Mouse (Mus musculus) heart, postnatal 0 days (tissue): Measurements from ENCODE around the gene 1700008O03Rik. TPM values are rescaled to one million over a fixed set of nuclear protein-coding genes. Genes with fewer than 3 reads are reported as not detected.

Experiments used
- ATAC-seq: fragments of 200-750 bp; cut with Nextera tagmentation; 2 replicates; pipeline ENCODE4 v1.8.0; 2017; ENCODE audit warnings: low read depth, moderate number of reproducible peaks, moderate library complexity; ENCODE audit not compliant: insufficient read depth
- DNase-seq: peaks from one replicate; pipeline ENCODE4 v3.0.0-alpha.2; 2016; ENCODE audit warnings: low spot score
- H3K27ac ChIP-seq: fragments of 300-500 bp; sonication (generic); 2 replicates; pipeline ENCODE4 v1.5.1; 2014; ENCODE audit warnings: low read depth, mild to moderate bottlenecking
- H3K27me3 ChIP-seq: fragments of 300-500 bp; sonication (generic); 2 replicates; pipeline ENCODE4 v1.6.1; 2014; ENCODE audit warnings: low read length, mixed read lengths; ENCODE audit not compliant: control insufficient read depth, insufficient read depth
- H3K36me3 ChIP-seq: fragments of 300-500 bp; sonication (generic); replicated peaks from 2 replicates; pipeline ENCODE4 v1.6.1; 2014; ENCODE audit warnings: low read length, mixed read lengths; ENCODE audit not compliant: control insufficient read depth, insufficient read depth
- H3K4me1 ChIP-seq: fragments of 300-500 bp; sonication (generic); 2 replicates; pipeline ENCODE4 v1.6.1; 2014; ENCODE audit warnings: antibody characterized with exemption; ENCODE audit not compliant: control insufficient read depth, insufficient read depth
- H3K4me2 ChIP-seq: fragments of 300-500 bp; sonication (generic); 2 replicates; pipeline ENCODE4 v1.6.1; 2014; ENCODE audit warnings: low read depth, mild to moderate bottlenecking, low read length, moderate library complexity
- H3K4me3 ChIP-seq: fragments of 300-500 bp; sonication (generic); 2 replicates; pipeline ENCODE4 v1.5.1; 2014; ENCODE audit warnings: low read depth, low read length
- H3K9ac ChIP-seq: fragments of 300-500 bp; sonication (generic); replicated peaks from 2 replicates; pipeline ENCODE4 v1.6.1; 2014; ENCODE audit warnings: low read depth, low read length, mixed read lengths
- H3K9me3 ChIP-seq: fragments of 300-500 bp; sonication (generic); replicated peaks from 2 replicates; pipeline ENCODE4 v1.6.1; 2016; ENCODE audit warnings: low read length; ENCODE audit not compliant: control insufficient read depth
- CTCF ChIP-seq: IDR thresholded peaks from 2 replicates; pipeline ENCODE4 v1.5.1; 2016; ENCODE audit warnings: antibody characterized with exemption, control low read depth, low read depth
- EP300 ChIP-seq: IDR thresholded peaks from 2 replicates; pipeline ENCODE4 v1.6.1; 2016; ENCODE audit warnings: antibody characterized with exemption, low read depth
- WGBS: fragments of 180-500 bp; shearing (Covaris S2); extraction: QIAGEN DNeasy Blood & Tissue Kit; methylation state at CpG from one replicate; pipeline ENCODE4 v1.1.7; 2014; 5-methylcytosine and 5-hydroxymethylcytosine counted together
- polyA plus RNA-seq: library from polyadenylated mRNA; unstranded; fragments of >200 nt; fragmentation: Nextera tagmentation; extraction: Ambion mirVana; gene quantifications from 2 replicates; pipeline ENCODE4 v1.2.1, GENCODE M21; 2015
- total RNA-seq: library from RNA; depleted of rRNA; stranded (reverse); fragments of >200 nt; gene quantifications from 2 replicates; pipeline ENCODE4 v1.2.3, GENCODE M21; 2014; ENCODE audit warnings: low replicate concordance; rRNA removed

The 1700008O03Rik gene
- total and polyA plus RNA-seq, 2 experiments from 2014 or later = 0.14 TPM; not detected in 1

DNA sequence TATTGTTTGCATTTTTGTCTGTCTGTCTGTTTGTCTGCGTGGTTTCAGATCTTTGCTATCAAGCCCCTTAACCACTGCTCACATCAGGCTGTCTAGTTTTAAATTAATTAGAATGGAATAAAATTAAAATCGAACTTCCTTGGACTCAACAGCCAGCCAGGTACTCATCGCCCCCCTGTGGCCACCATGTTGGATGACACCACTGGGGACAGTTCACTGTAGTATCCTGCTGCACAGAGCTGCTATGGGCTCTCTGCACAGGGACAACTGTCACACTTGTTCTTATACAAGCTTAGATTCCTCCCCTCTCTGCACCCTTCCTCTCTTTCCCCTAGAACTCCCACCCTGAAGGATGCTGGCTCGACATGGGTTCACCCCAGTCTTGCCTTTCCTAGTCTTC lies 67.7 kb downstream of the 1700008O03Rik start:
- H3K36me3 ChIP-seq = no peaks in the 10 kb centered on the region
- H3K27ac ChIP-seq = no peak overlapping the region
- H3K27me3 ChIP-seq = 0 out of 2 replicates have a peak, but pooled peaks cover 6% of the 10 kb centered on the region
- no peaks in the 10 kb centered on the region for H3K4me1 ChIP-seq
- no peak overlapping the region for H3K9ac ChIP-seq
- TF ChIP-seq CTCF (peak; percentile 48), EP300 (no peak)
- 37% methylated on average over 4 of the region's 4 CpGs for WGBS
- no peaks in the 10 kb centered on the region for H3K9me3 ChIP-seq
- H3K4me3 ChIP-seq = no peak overlapping the region
- ATAC-seq (no peak), DNase-seq (no peak)
- H3K4me2 ChIP-seq = no peak overlapping the region

GRCm38 (mm10) chr7:44312484-44312883 lies 73.1 kb downstream of the 1700008O03Rik start:
- 44% methylated on average over 16 of the region's 16 CpGs for WGBS
- DNase-seq (no peak), ATAC-seq (no peak)
- Histone ChIP-seq H3K4me2 (no peak overlapping the region), H3K27me3 (peaks cover 39% of the 10 kb centered on the region), H3K27ac (no peak overlapping the region), H3K36me3 (no peaks in the 10 kb centered on the region), H3K4me1 (peaks cover 14% of the 10 kb centered on the region), H3K4me3 (no peak overlapping the region), H3K9me3 (no peaks in the 10 kb centered on the region), H3K9ac (no peak overlapping the region)
- TF ChIP-seq EP300 = no peak
- no peak for TF ChIP-seq CTCF

- ATAC-seq = no peak
- TF ChIP-seq EP300 = no peak
- TF ChIP-seq CTCF = no peak
- DNase-seq = no peak
- Histone ChIP-seq H3K4me3 (no peak overlapping the region), H3K9me3 (no peaks in the 10 kb centered on the region), H3K4me1 (peaks cover 14% of the 10 kb centered on the region), H3K9ac (no peak overlapping the region), H3K27me3 (peaks cover 42% of the 10 kb centered on the region), H3K36me3 (no peaks in the 10 kb centered on the region), H3K4me2 (no peak overlapping the region), H3K27ac (no peak overlapping the region)
- WGBS = 13% methylated on average over 6 of the region's 6 CpGs
Measured at GRCm38 (mm10) chr7:44311713-44312304, 73.8 kb downstream of the 1700008O03Rik start.

- 2% methylated on average over 35 of the region's 38 CpGs for WGBS
- peaks cover 42% of the 10 kb centered on the region for H3K27me3 ChIP-seq
- no peaks in the 10 kb centered on the region for H3K9me3 ChIP-seq
- H3K9ac ChIP-seq = no peak overlapping the region
- no peak overlapping the region for H3K27ac ChIP-seq
- peaks cover 14% of the 10 kb centered on the region for H3K4me1 ChIP-seq
- H3K4me2 ChIP-seq = peak overlapping the region; percentile 85
- peak overlapping the region; percentile 39 for H3K4me3 ChIP-seq
- DNase-seq (no peak), ATAC-seq (peak; percentile 52)
- TF ChIP-seq EP300 (no peak), CTCF (no peak)
- no peaks in the 10 kb centered on the region for H3K36me3 ChIP-seq
Measured at GRCm38 (mm10) chr7:44310878-44311712, 74.5 kb downstream of the 1700008O03Rik start.

- Histone ChIP-seq H3K4me2 (peak overlapping the region; percentile 85), H3K9me3 (no peaks in the 10 kb centered on the region), H3K36me3 (no peaks in the 10 kb centered on the region), H3K4me1 (peaks cover 14% of the 10 kb centered on the region), H3K27ac (no peak overlapping the region), H3K9ac (no peak overlapping the region), H3K4me3 (peak overlapping the region; percentile 39), H3K27me3 (peaks cover 39% of the 10 kb centered on the region)
- TF ChIP-seq CTCF (no peak), EP300 (no peak)
- ATAC-seq (no peak), DNase-seq (no peak)
- under 1% methylated on average over 37 of the region's 40 CpGs for WGBS
Measured at GRCm38 (mm10) chr7:44310285-44310877, 75.2 kb downstream of the 1700008O03Rik start.

Other genes with a start within 250 kb of the 1700008O03Rik start
- not detected in 2 replicates for gene Klk1b16, start 249.1 kb downstream of the 1700008O03Rik start, total RNA-seq
- gene Klk1b16, start 249.1 kb downstream of the 1700008O03Rik start, polyA plus RNA-seq = not detected in 2 replicates
- not detected in 2 replicates for gene Klk1b24, start 197.6 kb downstream of the 1700008O03Rik start, total RNA-seq
- gene Klk1b24, start 197.6 kb downstream of the 1700008O03Rik start, polyA plus RNA-seq = not detected in 2 replicates
- not detected in 2 replicates for gene Klk1b3, start 187.6 kb downstream of the 1700008O03Rik start, total RNA-seq
- gene Klk1b3, start 187.6 kb downstream of the 1700008O03Rik start, polyA plus RNA-seq = not detected in 2 replicates
- gene Klk1b4, start 178.4 kb downstream of the 1700008O03Rik start, total RNA-seq = not detected in 2 replicates
- gene Klk1b4, start 178.4 kb downstream of the 1700008O03Rik start, polyA plus RNA-seq = not detected in 2 replicates
- gene Klk1b5, start 169.9 kb downstream of the 1700008O03Rik start, total RNA-seq = not detected in 2 replicates
- gene Klk1b5, start 169.9 kb downstream of the 1700008O03Rik start, polyA plus RNA-seq = not detected in 2 replicates
- gene Klk1, start 160.5 kb downstream of the 1700008O03Rik start, total RNA-seq = not detected in 2 replicates
- gene Klk1, start 160.5 kb downstream of the 1700008O03Rik start, polyA plus RNA-seq = 0.16 TPM in 1 of 2 replicates, not detected in the other
- not detected in 2 replicates for gene Gm36864, start 149.6 kb downstream of the 1700008O03Rik start, total RNA-seq
- not detected in 2 replicates for gene Gm36864, start 149.6 kb downstream of the 1700008O03Rik start, polyA plus RNA-seq
- gene 1700028J19Rik, start 139.1 kb downstream of the 1700008O03Rik start, total RNA-seq = 0.15 and 0.31 TPM in 2 replicates
- 1.2 and 1.3 TPM in 2 replicates for gene 1700028J19Rik, start 139.1 kb downstream of the 1700008O03Rik start, polyA plus RNA-seq
- 127 and 130 TPM in 2 replicates for gene 2410002F23Rik, start 139.1 kb downstream of the 1700008O03Rik start, total RNA-seq
- gene 2410002F23Rik, start 139.1 kb downstream of the 1700008O03Rik start, polyA plus RNA-seq = 38.1 and 53.1 TPM in 2 replicates
- not detected in 2 replicates for gene Acp4, start 128.4 kb downstream of the 1700008O03Rik start, total RNA-seq
- not detected in 2 replicates for gene Acp4, start 128.4 kb downstream of the 1700008O03Rik start, polyA plus RNA-seq
- gene Gm15517, start 124.4 kb downstream of the 1700008O03Rik start, total RNA-seq = not detected in 2 replicates
- not detected in 2 replicates for gene Gm15517, start 124.4 kb downstream of the 1700008O03Rik start, polyA plus RNA-seq
- 1.4 and 1.7 TPM in 2 replicates for gene Clec11a, start 78.9 kb downstream of the 1700008O03Rik start, total RNA-seq
- 1.00 and 1.3 TPM in 2 replicates for gene Clec11a, start 78.9 kb downstream of the 1700008O03Rik start, polyA plus RNA-seq
- gene Shank1, start 75.6 kb downstream of the 1700008O03Rik start, total RNA-seq = 0.19 and 0.61 TPM in 2 replicates
- 0.33 and 0.36 TPM in 2 replicates for gene Shank1, start 75.6 kb downstream of the 1700008O03Rik start, polyA plus RNA-seq
- 0.58 and 3.1 TPM in 2 replicates for gene Syt3, start 1.7 kb downstream of the 1700008O03Rik start, total RNA-seq
- gene Syt3, start 1.7 kb downstream of the 1700008O03Rik start, polyA plus RNA-seq = 0.81 and 0.86 TPM in 2 replicates
- gene Lrrc4b, start 43.2 kb upstream of the 1700008O03Rik start, total RNA-seq = 55.6 and 89.5 TPM in 2 replicates
- 2.8 TPM in 2 replicates for gene Lrrc4b, start 43.2 kb upstream of the 1700008O03Rik start, polyA plus RNA-seq
- gene Aspdh, start 79.6 kb upstream of the 1700008O03Rik start, total RNA-seq = 7.5 TPM in 1 of 2 replicates, not detected in the other
- gene Aspdh, start 79.6 kb upstream of the 1700008O03Rik start, polyA plus RNA-seq = 0.40 and 0.86 TPM in 2 replicates
- gene Josd2, start 82.2 kb upstream of the 1700008O03Rik start, total RNA-seq = 123 and 143 TPM in 2 replicates
- 91.2 and 105 TPM in 2 replicates for gene Josd2, start 82.2 kb upstream of the 1700008O03Rik start, polyA plus RNA-seq
- 206 and 212 TPM in 2 replicates for gene Emc10, start 110.7 kb upstream of the 1700008O03Rik start, total RNA-seq
- 67.0 and 73.2 TPM in 2 replicates for gene Emc10, start 110.7 kb upstream of the 1700008O03Rik start, polyA plus RNA-seq
- gene Fam71e1, start 110.8 kb upstream of the 1700008O03Rik start, total RNA-seq = 3.2 and 4.3 TPM in 2 replicates
- gene Fam71e1, start 110.8 kb upstream of the 1700008O03Rik start, polyA plus RNA-seq = 11.4 and 12.5 TPM in 2 replicates
- gene Mybpc2, start 138.8 kb upstream of the 1700008O03Rik start, total RNA-seq = 3.3 and 4.5 TPM in 2 replicates
- gene Mybpc2, start 138.8 kb upstream of the 1700008O03Rik start, polyA plus RNA-seq = 2.5 and 2.6 TPM in 2 replicates
- 1.2 and 2.6 TPM in 2 replicates for gene Spib, start 146.3 kb upstream of the 1700008O03Rik start, total RNA-seq
- gene Spib, start 146.3 kb upstream of the 1700008O03Rik start, polyA plus RNA-seq = 0.11 and 0.12 TPM in 2 replicates
- gene Pold1, start 163.0 kb upstream of the 1700008O03Rik start, total RNA-seq = 36.1 and 41.8 TPM in 2 replicates
- 18.3 and 18.9 TPM in 2 replicates for gene Pold1, start 163.0 kb upstream of the 1700008O03Rik start, polyA plus RNA-seq
- gene Nr1h2, start 168.1 kb upstream of the 1700008O03Rik start, total RNA-seq = 60.9 and 70.3 TPM in 2 replicates
- gene Nr1h2, start 168.1 kb upstream of the 1700008O03Rik start, polyA plus RNA-seq = 50.1 and 51.3 TPM in 2 replicates
- 1.2 TPM in 1 of 2 replicates, not detected in the other for gene Napsa, start 186.6 kb upstream of the 1700008O03Rik start, total RNA-seq
- 0.65 and 0.81 TPM in 2 replicates for gene Napsa, start 186.6 kb upstream of the 1700008O03Rik start, polyA plus RNA-seq
- gene Kcnc3, start 204.8 kb upstream of the 1700008O03Rik start, total RNA-seq = not detected in 2 replicates
- not detected in 2 replicates for gene Kcnc3, start 204.8 kb upstream of the 1700008O03Rik start, polyA plus RNA-seq